Mouse (Mus musculus) urinary bladder, postnatal 10 days (tissue): ENCODE measurements around the gene Tdp2.

Experiments
- DNase-seq: peaks from one replicate; pipeline ENCODE4 v3.0.0; 2022; ENCODE audit warnings: low spot score

The Tdp2 gene

DNA sequence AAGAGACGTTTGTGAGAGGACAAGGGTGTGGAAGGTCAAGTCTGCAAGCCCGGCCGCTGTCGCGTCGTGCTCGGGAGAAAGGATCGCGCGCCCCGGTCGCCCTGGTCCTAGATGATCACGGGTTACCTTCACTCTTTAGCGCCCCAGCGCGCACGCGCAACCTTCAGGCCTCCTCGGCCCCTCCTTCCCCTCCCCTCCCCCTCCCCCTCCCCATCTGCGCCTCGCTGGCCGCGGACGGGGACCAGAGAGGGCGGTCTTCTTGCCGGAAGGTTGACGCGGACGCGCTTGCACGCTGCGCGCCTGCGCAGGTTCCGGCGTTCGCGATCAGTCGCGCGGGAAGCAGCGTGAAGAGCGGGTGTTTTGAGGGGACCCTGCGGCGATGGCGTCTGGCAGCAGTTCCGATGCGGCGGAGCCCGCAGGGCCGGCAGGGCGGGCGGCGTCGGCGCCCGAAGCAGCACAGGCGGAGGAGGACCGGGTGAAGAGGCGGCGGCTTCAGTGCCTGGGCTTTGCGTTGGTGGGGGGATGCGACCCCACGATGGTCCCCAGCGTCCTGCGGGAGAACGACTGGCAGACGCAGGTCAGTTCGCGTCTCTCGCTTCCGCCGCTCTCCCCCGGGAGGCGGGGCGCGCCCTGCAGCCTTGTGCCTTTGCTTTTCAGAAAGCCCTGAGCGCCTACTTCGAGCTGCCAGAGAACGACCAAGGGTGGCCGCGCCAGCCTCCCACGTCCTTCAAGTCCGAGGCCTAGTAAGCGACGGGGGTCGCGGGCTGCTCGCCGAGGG lies at the start of gene Tdp2, which contains the start of gene Acot13:
TSS of gene Tdp2 (plus strand) at position 327 of the 778 bp plus-strand sequence.
TSS of gene Acot13 (minus strand) at position 188 of the 778 bp plus-strand sequence.
- DNase-seq = peak; percentile 81

DNA sequence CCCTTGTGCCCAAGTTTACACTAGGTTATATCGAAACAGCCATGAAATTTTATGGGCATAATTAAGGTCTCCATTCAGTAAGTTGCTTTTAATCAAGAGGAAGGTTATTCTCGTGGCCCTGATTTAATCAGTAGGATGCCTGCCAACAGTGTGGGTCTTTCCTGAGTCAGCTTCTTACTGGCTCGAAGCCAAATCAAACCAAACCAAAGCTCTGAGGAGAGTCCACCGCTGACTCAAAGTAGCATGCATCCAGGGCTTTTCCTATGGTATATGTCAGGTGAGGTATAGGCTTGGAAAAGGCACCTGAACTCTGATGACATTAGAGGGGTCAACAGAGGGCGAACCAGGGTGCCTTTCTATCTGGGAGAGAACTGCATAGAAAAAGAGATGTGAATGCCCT lies 49.6 kb upstream of the Tdp2 start:
- DNase-seq = no peak

- no peak for DNase-seq
Measured at GRCm38 (mm10) chr13:24786014-24786490, 45.4 kb upstream of the Tdp2 start.

- no peak for DNase-seq
Measured at GRCm38 (mm10) chr13:24787477-24787876, 44.0 kb upstream of the Tdp2 start.

DNA sequence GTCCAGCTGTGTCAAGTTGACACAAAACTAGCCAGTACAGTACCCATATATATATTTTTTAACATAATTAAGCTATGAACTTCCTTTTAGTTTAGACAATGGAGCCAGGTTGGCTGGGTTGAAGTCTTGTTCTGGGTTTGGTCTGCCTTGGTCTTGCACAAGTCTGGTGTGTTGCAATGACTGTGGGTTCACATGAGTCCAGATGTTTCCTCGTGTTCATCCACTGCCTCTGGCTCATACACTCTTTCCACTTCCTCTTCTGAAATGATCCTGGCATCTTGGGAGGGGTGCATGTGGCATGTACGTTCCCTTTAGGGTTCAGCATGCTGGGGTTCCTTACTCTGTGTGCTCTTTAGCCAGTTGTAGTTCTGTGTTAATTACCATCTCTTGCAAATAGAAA lies 40.1 kb upstream of the Tdp2 start:
- no peak for DNase-seq

- DNase-seq = no peak
Measured at GRCm38 (mm10) chr13:24792411-24793045, 39.0 kb upstream of the Tdp2 start.

DNA sequence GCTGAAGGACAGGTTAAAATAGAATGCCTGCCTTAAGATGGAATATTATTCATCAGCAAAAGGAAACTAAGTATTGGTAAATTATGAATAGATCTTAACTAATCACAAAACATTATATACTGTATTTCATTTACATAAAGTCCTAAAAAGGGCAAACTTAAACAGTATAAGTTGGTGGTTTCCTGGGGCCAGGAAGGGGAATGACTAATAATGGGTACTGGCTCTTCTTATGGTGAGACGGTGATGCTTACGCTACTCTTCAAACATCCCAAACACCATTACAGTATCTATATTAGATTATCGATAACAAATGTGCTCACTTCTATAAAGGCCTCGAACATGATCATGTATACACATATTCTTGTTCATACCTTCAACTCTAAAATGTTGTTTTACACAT lies 32.8 kb upstream of the Tdp2 start:
- DNase-seq = no peak

GRCm38 (mm10) chr13:24799378-24799777 lies 32.1 kb upstream of the Tdp2 start:
- DNase-seq = no peak

- no peak for DNase-seq
Measured at GRCm38 (mm10) chr13:24799925-24800673, 31.4 kb upstream of the Tdp2 start.

- DNase-seq = peak; percentile 91
Measured at GRCm38 (mm10) chr13:24800674-24801307, 30.7 kb upstream of the Tdp2 start.

- DNase-seq = no peak
Measured at GRCm38 (mm10) chr13:24801308-24801921, 30.1 kb upstream of the Tdp2 start, which contains the start of gene BC005537. TSS of gene BC005537 (plus strand) at chr13:24801657.

DNA sequence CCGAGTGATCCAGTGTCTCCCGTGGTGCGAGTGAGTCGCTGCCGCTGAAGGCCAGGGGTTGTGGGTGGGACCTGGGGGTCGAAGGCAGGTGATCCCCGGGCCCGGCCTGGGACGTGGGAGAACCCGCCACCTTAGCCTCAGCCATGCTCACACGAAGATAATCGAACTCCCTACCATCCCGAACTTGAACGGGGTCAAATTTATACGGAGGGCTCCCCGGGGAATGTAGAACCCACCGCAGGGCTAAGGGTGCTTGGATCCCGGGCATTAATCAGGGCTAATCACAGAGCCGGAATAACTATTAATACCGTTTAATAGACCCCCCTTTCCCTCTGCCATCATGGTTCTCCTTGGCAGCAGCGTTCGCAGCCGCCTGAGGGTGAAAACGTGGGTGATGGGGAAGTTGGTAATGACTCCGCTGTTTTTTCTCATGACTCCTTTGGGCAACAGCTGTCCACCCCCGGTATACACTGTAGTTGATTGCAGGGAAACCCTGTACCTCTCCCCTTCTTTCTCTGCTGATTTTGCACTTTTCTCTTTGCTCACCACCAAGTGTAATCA lies 29.3 kb upstream of the Tdp2 start:
- DNase-seq = peak; percentile 13

GRCm38 (mm10) chr13:24803196-24803595 lies 28.3 kb upstream of the Tdp2 start:
- DNase-seq = no peak

GRCm38 (mm10) chr13:24806079-24806478 lies 25.4 kb upstream of the Tdp2 start:
- DNase-seq = no peak

DNA sequence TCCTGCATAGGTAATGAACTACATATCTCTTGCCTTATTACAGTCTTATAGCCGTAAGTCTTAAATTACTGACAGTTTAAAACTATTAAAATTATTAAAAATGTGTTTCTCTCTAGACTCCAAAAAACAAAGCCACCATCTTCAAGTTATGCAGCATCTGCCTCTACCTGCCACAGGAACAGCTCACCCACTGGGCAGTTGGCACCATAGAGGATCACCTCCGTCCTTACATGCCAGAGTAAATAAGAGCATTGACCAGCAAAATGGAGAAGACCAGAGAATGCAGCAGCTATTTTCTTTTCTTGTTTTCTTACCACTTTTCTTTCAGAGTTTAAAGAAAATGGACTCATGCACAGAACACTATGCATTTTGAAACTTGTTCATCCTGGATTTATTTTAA lies 19.0 kb upstream of the Tdp2 start:
- DNase-seq = no peak

GRCm38 (mm10) chr13:24814616-24815015 lies 16.9 kb upstream of the Tdp2 start:
- no peak for DNase-seq

- no peak for DNase-seq
Measured at GRCm38 (mm10) chr13:24816125-24817092, 15.1 kb upstream of the Tdp2 start.

- DNase-seq = no peak
Measured at GRCm38 (mm10) chr13:24819931-24820330, 11.5 kb upstream of the Tdp2 start.

- DNase-seq = no peak
Measured at GRCm38 (mm10) chr13:24822663-24823343, 8.7 kb upstream of the Tdp2 start.
